Mouse (Mus musculus): Measurements from ENCODE around the gene Nsun3. TPM values are rescaled to one million over a fixed set of nuclear protein-coding genes. Genes with fewer than 3 reads are reported as not detected.

The Nsun3 gene
- total and polyA plus RNA-seq, 2 experiments = 4.5 to 7.9 TPM

GRCm38 (mm10) chr16:62799839-62800238 is 13.2 kb upstream of the Nsun3 start:
- peaks cover 22% of the 10 kb centered on the region for H3K36me3 ChIP-seq (ENCODE audit: control insufficient read depth, insufficient read depth, low read length)
- H3K79me2 ChIP-seq (ENCODE audit: control insufficient read depth, insufficient read depth, low read length) = no peaks in the 10 kb centered on the region
- H3K4me1 ChIP-seq (ENCODE audit: control insufficient read depth, insufficient read depth, low read length) = 0 out of 2 replicates have a peak, but pooled peaks cover 2% of the 10 kb centered on the region
- DNase-seq (ENCODE audit: extremely low read depth, low read depth, low spot score) = peak; percentile 69
- H3K4me3 ChIP-seq (ENCODE audit: insufficient read depth, low read depth, low read length) = no peak overlapping the region
- 39% methylated on average over 3 of the region's 3 CpGs for WGBS
- H3K27ac ChIP-seq (replicated peaks; ENCODE audit: insufficient read depth, low read depth, low read length) = no peak overlapping the region
- no peak overlapping the region for H3K9ac ChIP-seq (ENCODE audit: low read depth, low read length)
- no peaks in the 10 kb centered on the region for H3K27me3 ChIP-seq (ENCODE audit: control insufficient read depth, insufficient read depth, low read length)
- TF ChIP-seq CTCF (IDR thresholded peaks at IDR 0.05; ENCODE audit: low read depth, low read length) (no peak), POLR2A (IDR thresholded peaks at IDR 0.05; ENCODE audit: extremely low read depth, insufficient read depth, low read length) (no peak)

DNA sequence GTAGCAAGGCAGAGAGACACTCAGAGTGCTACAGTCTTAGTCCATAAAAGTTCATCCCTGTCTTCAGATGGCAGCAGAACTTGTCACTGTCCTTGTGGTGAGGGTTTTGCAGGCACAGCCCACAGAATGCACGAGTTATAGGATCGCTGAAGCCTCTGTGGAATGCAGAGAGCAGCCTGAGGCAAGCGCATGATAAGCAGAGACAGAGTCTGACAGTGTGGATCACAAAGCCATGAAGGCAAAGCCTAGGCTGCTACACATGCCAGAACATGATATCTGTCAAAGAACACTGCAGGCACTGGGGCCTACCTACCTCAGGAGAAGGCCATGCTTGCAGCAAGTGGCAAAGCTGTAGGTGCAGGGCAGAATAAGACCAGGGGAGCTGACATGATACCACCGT is 12.8 kb upstream of the Nsun3 start:
- Histone ChIP-seq H3K27me3 (ENCODE audit: control insufficient read depth, insufficient read depth, low read length) (no peaks in the 10 kb centered on the region), H3K27ac (replicated peaks; ENCODE audit: insufficient read depth, low read depth, low read length) (no peak overlapping the region), H3K36me3 (ENCODE audit: control insufficient read depth, insufficient read depth, low read length) (peaks cover 20% of the 10 kb centered on the region), H3K4me1 (ENCODE audit: control insufficient read depth, insufficient read depth, low read length) (0 out of 2 replicates have a peak, but pooled peaks cover 2% of the 10 kb centered on the region), H3K9ac (ENCODE audit: low read depth, low read length) (no peak overlapping the region), H3K4me3 (ENCODE audit: insufficient read depth, low read depth, low read length) (no peak overlapping the region), H3K79me2 (ENCODE audit: control insufficient read depth, insufficient read depth, low read length) (no peaks in the 10 kb centered on the region)
- TF ChIP-seq CTCF (IDR thresholded peaks at IDR 0.05; ENCODE audit: low read depth, low read length) (no peak), POLR2A (IDR thresholded peaks at IDR 0.05; ENCODE audit: extremely low read depth, insufficient read depth, low read length) (no peak)
- 71% methylated on average over 4 of the region's 4 CpGs for WGBS
- DNase-seq (ENCODE audit: extremely low read depth, low read depth, low spot score) = no peak

GRCm38 (mm10) chr16:62798808-62799207 is 12.2 kb upstream of the Nsun3 start:
- Histone ChIP-seq H3K4me1 (ENCODE audit: control insufficient read depth, insufficient read depth, low read length) (0 out of 2 replicates have a peak, but pooled peaks cover 2% of the 10 kb centered on the region), H3K36me3 (ENCODE audit: control insufficient read depth, insufficient read depth, low read length) (peaks cover 16% of the 10 kb centered on the region), H3K9ac (ENCODE audit: low read depth, low read length) (no peak overlapping the region), H3K79me2 (ENCODE audit: control insufficient read depth, insufficient read depth, low read length) (no peaks in the 10 kb centered on the region), H3K27me3 (ENCODE audit: control insufficient read depth, insufficient read depth, low read length) (no peaks in the 10 kb centered on the region), H3K27ac (replicated peaks; ENCODE audit: insufficient read depth, low read depth, low read length) (no peak overlapping the region), H3K4me3 (ENCODE audit: insufficient read depth, low read depth, low read length) (no peak overlapping the region)
- no peak for DNase-seq (ENCODE audit: extremely low read depth, low read depth, low spot score)
- 94% methylated on average over 3 of the region's 3 CpGs for WGBS
- TF ChIP-seq CTCF (IDR thresholded peaks at IDR 0.05; ENCODE audit: low read depth, low read length) (no peak), POLR2A (IDR thresholded peaks at IDR 0.05; ENCODE audit: extremely low read depth, insufficient read depth, low read length) (no peak)

DNA sequence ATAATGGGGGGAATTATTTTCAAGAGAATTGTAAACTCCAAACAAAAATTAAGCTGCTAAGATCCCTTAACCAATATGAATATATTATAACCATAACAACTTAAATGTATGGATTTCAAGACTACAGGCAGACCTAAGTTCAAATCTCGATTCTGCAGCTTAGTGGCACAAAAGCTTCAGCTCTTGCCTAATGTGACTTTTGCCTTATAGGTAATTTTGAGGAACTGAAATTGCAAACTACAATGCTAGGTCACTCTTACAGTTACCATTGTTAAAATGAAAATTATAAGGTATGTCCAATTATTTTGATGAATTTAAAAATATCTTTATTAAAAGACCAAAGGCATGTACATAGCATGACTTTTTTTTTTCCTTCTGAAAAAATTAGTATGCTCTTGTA is 10.0 kb upstream of the Nsun3 start:
- Histone ChIP-seq H3K9ac (ENCODE audit: low read depth, low read length) (no peak overlapping the region), H3K27me3 (ENCODE audit: control insufficient read depth, insufficient read depth, low read length) (no peaks in the 10 kb centered on the region), H3K4me1 (ENCODE audit: control insufficient read depth, insufficient read depth, low read length) (0 out of 2 replicates have a peak, but pooled peaks cover 2% of the 10 kb centered on the region), H3K36me3 (ENCODE audit: control insufficient read depth, insufficient read depth, low read length) (peaks cover 9% of the 10 kb centered on the region), H3K27ac (replicated peaks; ENCODE audit: insufficient read depth, low read depth, low read length) (no peak overlapping the region), H3K79me2 (ENCODE audit: control insufficient read depth, insufficient read depth, low read length) (no peaks in the 10 kb centered on the region), H3K4me3 (ENCODE audit: insufficient read depth, low read depth, low read length) (no peak overlapping the region)
- TF ChIP-seq POLR2A (IDR thresholded peaks at IDR 0.05; ENCODE audit: extremely low read depth, insufficient read depth, low read length) (no peak), CTCF (IDR thresholded peaks at IDR 0.05; ENCODE audit: low read depth, low read length) (no peak)
- DNase-seq (ENCODE audit: extremely low read depth, low read depth, low spot score) = no peak
- WGBS = 71% methylated on average over 1 of the region's 1 CpGs

GRCm38 (mm10) chr16:62782229-62782628 is 4.4 kb downstream of the Nsun3 start:
- H3K79me2 ChIP-seq (ENCODE audit: control insufficient read depth, insufficient read depth, low read length) = no peaks in the 10 kb centered on the region
- H3K9ac ChIP-seq (ENCODE audit: low read depth, low read length) = no peak overlapping the region
- H3K4me3 ChIP-seq (ENCODE audit: insufficient read depth, low read depth, low read length) = no peak overlapping the region
- peaks cover 3% of the 10 kb centered on the region; the same call in 1 of the 2 replicates for H3K4me1 ChIP-seq (ENCODE audit: control insufficient read depth, insufficient read depth, low read length)
- WGBS = 57% methylated on average over 5 of the region's 5 CpGs
- no peaks in the 10 kb centered on the region for H3K27me3 ChIP-seq (ENCODE audit: control insufficient read depth, insufficient read depth, low read length)
- H3K36me3 ChIP-seq (ENCODE audit: control insufficient read depth, insufficient read depth, low read length) = no peaks in the 10 kb centered on the region
- peak; percentile 33; the same call in 1 of the 2 replicates for TF ChIP-seq CTCF (IDR thresholded peaks at IDR 0.05; ENCODE audit: low read depth, low read length)
- no peak for TF ChIP-seq POLR2A (IDR thresholded peaks at IDR 0.05; ENCODE audit: extremely low read depth, insufficient read depth, low read length)
- no peak for DNase-seq (ENCODE audit: extremely low read depth, low read depth, low spot score)
- no peak overlapping the region for H3K27ac ChIP-seq (replicated peaks; ENCODE audit: insufficient read depth, low read depth, low read length)

DNA sequence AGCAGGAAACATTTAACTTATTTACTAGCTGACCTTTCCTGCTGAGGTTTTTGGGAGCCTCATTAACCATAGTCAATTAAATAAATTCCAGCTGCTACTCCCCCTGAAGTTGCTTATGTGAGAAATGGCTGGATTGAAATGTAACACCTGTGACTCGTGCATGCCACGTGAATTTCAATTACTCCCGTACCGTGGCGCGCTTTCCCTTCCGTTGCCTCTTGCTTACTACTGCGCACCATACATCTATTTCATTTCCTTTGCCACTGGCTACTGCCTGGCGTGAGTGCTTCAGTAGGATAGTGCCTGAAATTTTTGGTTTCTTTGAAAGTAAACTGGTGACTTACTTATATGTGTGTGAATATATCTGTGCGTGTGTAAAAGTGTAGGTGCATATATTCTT is 8.3 kb downstream of the Nsun3 start:
- Histone ChIP-seq H3K9ac (ENCODE audit: low read depth, low read length) (no peak overlapping the region), H3K36me3 (ENCODE audit: control insufficient read depth, insufficient read depth, low read length) (peaks cover 2% of the 10 kb centered on the region; the same call in 1 of the 2 replicates), H3K4me1 (ENCODE audit: control insufficient read depth, insufficient read depth, low read length) (no peaks in the 10 kb centered on the region), H3K4me3 (ENCODE audit: insufficient read depth, low read depth, low read length) (no peak overlapping the region), H3K79me2 (ENCODE audit: control insufficient read depth, insufficient read depth, low read length) (no peaks in the 10 kb centered on the region), H3K27me3 (ENCODE audit: control insufficient read depth, insufficient read depth, low read length) (no peaks in the 10 kb centered on the region), H3K27ac (replicated peaks; ENCODE audit: insufficient read depth, low read depth, low read length) (no peak overlapping the region)
- no peak for DNase-seq (ENCODE audit: extremely low read depth, low read depth, low spot score)
- WGBS = 88% methylated on average over 10 of the region's 10 CpGs
- no peak for TF ChIP-seq POLR2A (IDR thresholded peaks at IDR 0.05; ENCODE audit: extremely low read depth, insufficient read depth, low read length)
- TF ChIP-seq CTCF (IDR thresholded peaks at IDR 0.05; ENCODE audit: low read depth, low read length) = no peak
